Mouse (Mus musculus): ENCODE data around the gene Gpr146. TPM values are rescaled to one million over a fixed set of nuclear protein-coding genes. Genes with fewer than 3 reads are reported as not detected.
"Not testable (repeated sequence)": the region's sequence is repeated elsewhere in the genome, so short reads cannot be mapped to it uniquely, and the experiment has no call there.

Gene Gpr146
- polyA plus RNA-seq, 1 experiment from 2014 or later: 2.6 TPM

- Histone ChIP-seq H3K4me2 (replicated peaks) (no peak overlapping the region), H3K27ac (replicated peaks) (no peak overlapping the region), H3K9ac (replicated peaks) (no peak overlapping the region), H3K27me3 (no peaks in the 10 kb centered on the region), H3K9me3 (no peaks in the 10 kb centered on the region), H3K4me1 (peaks cover 14% of the 10 kb centered on the region; the same call in 1 of the 2 replicates), H3K36me3 (no peaks in the 10 kb centered on the region), H3K4me3 (no peak overlapping the region)
- no peak for ATAC-seq (ENCODE audit: low FRiP score, low read depth)
- 87% methylated on average over 10 of the region's 10 CpGs for WGBS
Measured at GRCm38 (mm10) chr5:139387329-139388194, 10.1 kb downstream of the Gpr146 start.

DNA sequence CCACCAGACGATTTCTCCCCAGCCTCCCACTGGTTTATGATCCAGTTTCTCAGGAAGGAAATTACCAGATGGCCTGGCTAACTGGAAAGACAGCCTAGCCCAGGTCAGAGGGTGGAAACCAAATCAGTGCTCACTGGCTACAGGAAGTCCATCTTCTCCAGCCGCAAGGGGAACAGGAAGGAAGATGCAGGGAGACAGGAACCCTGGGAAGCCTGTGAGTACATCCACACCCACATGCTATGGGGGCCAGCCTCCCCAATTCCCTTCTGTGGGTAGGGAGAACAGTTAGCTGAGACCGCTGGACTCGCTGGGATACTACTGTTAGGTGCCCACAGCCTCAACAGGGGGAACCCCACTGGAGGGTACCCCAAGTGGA lies 10.7 kb downstream of the Gpr146 start:
- no peaks in the 10 kb centered on the region for H3K9me3 ChIP-seq
- peaks cover 13% of the 10 kb centered on the region; the same call in 1 of the 2 replicates for H3K4me1 ChIP-seq
- no peak for ATAC-seq (ENCODE audit: low FRiP score, low read depth)
- WGBS: 86% methylated on average over 4 of the region's 4 CpGs
- H3K4me3 ChIP-seq: no peak overlapping the region
- H3K27me3 ChIP-seq: no peaks in the 10 kb centered on the region
- H3K36me3 ChIP-seq: no peaks in the 10 kb centered on the region
- H3K27ac ChIP-seq (replicated peaks): 0 out of 2 replicates have a peak overlapping the region, but pooled peaks have one; percentile 4
- H3K4me2 ChIP-seq (replicated peaks): no peak overlapping the region
- no peak overlapping the region for H3K9ac ChIP-seq (replicated peaks)

DNA sequence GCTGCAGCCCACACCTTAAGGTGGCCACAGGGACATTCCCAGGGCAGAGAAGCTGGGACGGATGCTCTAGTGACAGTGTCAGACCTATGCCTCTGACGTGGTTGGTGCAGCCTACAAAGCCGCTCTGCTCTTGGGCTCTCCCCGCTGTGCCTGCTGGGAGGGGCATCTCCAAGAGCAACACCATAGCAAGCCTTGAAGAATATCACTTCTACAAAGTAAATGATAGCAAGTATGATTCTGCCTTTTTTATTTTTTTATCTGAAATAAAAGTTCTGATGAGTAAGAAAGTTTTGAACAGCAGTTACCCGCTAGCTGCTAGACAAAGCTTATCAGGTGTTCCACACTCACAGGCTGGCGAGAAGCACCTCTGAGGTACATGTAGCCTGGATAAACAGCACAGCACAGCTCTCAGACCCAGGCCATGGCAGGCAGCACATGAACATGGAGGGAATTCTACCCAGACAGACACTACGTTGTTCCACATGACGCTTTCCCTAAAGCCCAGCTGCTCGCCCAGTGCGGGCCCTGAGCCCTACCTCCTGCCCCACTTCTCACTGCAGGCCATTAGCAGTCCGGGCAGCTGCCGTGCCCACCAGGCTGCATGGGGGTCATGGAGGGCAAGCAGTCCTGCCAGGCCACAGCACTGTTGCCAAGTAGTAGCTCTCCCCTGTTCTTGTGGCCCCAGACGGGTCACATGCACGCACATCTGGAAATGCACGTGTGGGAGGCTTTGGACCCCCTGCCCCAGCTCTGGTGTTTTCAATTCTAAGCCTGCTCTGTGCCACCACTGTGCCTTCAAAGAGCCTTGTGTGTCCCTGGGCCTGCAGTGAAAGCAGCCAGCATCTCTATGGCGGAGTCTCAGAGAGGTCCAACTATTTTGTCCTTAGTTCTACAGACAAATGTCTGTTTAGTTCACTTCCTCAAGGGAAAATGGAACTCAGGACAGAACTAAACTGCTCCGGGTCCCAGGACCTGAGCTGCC lies 11.5 kb downstream of the Gpr146 start:
- Histone ChIP-seq H3K9me3 (no peaks in the 10 kb centered on the region), H3K4me2 (replicated peaks) (no peak overlapping the region), H3K27ac (replicated peaks) (0 out of 2 replicates have a peak overlapping the region, but pooled peaks have one; percentile 4), H3K4me1 (peaks cover 11% of the 10 kb centered on the region; the same call in 1 of the 2 replicates), H3K36me3 (no peaks in the 10 kb centered on the region), H3K27me3 (no peaks in the 10 kb centered on the region), H3K9ac (replicated peaks) (no peak overlapping the region), H3K4me3 (no peak overlapping the region)
- no peak for ATAC-seq (ENCODE audit: low FRiP score, low read depth)
- WGBS: 79% methylated on average over 17 of the region's 17 CpGs

DNA sequence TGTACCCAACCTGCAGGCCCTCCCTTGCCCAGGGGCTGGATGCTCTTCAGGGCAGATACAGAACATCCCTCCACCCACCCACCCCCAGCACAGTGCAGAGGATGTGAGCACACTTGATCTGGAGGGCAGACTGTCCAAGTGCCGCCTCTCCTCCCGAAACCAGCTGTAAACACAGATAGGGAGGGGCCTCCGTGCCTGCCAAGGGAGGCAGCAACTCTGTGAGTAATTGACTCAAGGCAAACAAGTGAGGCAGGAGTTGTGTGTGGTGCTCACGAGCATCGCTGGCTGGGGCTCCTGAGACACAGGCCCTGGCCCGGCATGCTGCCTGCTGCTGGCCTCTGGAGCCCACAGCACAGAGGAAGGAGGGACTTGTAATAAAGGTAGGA lies 12.2 kb downstream of the Gpr146 start:
- Histone ChIP-seq H3K36me3 (no peaks in the 10 kb centered on the region), H3K4me2 (replicated peaks) (no peak overlapping the region), H3K4me3 (no peak overlapping the region), H3K27me3 (no peaks in the 10 kb centered on the region), H3K9ac (replicated peaks) (no peak overlapping the region), H3K4me1 (peaks cover 8% of the 10 kb centered on the region; the same call in 1 of the 2 replicates), H3K27ac (replicated peaks) (no peak overlapping the region), H3K9me3 (no peaks in the 10 kb centered on the region)
- no peak for ATAC-seq (ENCODE audit: low FRiP score, low read depth)
- WGBS: 67% methylated on average over 6 of the region's 6 CpGs

DNA sequence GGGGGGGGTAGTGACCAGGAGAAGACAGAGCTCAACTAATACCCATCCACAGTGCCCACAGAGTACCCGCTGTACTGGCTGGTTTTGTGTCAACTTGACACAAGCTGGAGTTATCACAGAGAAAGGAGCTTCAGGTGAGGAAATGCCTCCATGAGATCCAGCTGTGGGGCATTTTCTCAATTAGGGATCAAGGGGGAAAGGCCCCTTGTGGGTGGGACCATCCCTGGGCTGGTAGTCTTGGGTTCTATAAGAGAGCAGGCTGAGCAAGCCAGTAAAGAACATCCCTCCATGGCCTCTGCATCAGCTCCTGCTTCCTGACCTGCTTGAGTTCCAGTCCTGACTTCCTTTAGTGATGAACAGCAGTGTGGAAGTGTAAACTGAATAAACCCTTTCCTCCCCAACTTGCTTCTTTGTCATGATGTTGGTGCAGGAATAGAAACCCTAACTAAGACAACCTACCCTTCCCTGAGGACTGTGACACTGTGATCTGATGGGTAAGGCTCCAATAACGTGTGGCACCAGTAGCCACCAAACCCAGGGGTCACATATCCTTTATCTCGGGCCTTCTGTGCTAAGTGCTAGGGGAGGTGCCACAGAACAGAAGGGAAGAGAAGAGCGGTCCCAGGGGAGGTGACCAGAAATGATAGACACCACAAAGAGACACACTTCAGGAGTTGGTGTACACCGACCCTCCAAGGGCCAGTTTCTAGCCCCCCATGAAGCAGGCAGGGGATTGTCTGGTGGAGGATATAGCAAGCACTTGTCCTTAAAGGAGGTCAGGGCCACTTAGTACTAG lies 13.0 kb downstream of the Gpr146 start:
- not testable (repeated sequence) for H3K27ac ChIP-seq (replicated peaks); H3K4me2 ChIP-seq (replicated peaks); H3K4me1 ChIP-seq; ATAC-seq (ENCODE audit: low FRiP score, low read depth); H3K9ac ChIP-seq (replicated peaks); H3K27me3 ChIP-seq; H3K4me3 ChIP-seq; H3K36me3 ChIP-seq; H3K9me3 ChIP-seq
- WGBS: 76% methylated on average over 5 of the region's 5 CpGs

- no peaks in the 10 kb centered on the region for H3K27me3 ChIP-seq
- H3K27ac ChIP-seq (replicated peaks): no peak overlapping the region
- ATAC-seq (ENCODE audit: low FRiP score, low read depth): no peak
- no peaks in the 10 kb centered on the region for H3K36me3 ChIP-seq
- no peaks in the 10 kb centered on the region for H3K9me3 ChIP-seq
- H3K4me1 ChIP-seq: peaks cover 5% of the 10 kb centered on the region; the same call in 1 of the 2 replicates
- H3K4me2 ChIP-seq (replicated peaks): no peak overlapping the region
- WGBS: 87% methylated on average over 11 of the region's 11 CpGs
- no peak overlapping the region for H3K4me3 ChIP-seq
- H3K9ac ChIP-seq (replicated peaks): no peak overlapping the region
Measured at GRCm38 (mm10) chr5:139391309-139391990, 14.0 kb downstream of the Gpr146 start.

GRCm38 (mm10) chr5:139392219-139393196 lies 15.0 kb downstream of the Gpr146 start:
- no peaks in the 10 kb centered on the region for H3K9me3 ChIP-seq
- H3K4me1 ChIP-seq: peaks cover 5% of the 10 kb centered on the region; the same call in 1 of the 2 replicates
- H3K4me3 ChIP-seq: no peak overlapping the region
- no peaks in the 10 kb centered on the region for H3K27me3 ChIP-seq
- no peak overlapping the region for H3K27ac ChIP-seq (replicated peaks)
- WGBS: 95% methylated on average over 37 of the region's 37 CpGs
- H3K9ac ChIP-seq (replicated peaks): no peak overlapping the region
- ATAC-seq (ENCODE audit: low FRiP score, low read depth): no peak
- no peaks in the 10 kb centered on the region for H3K36me3 ChIP-seq
- no peak overlapping the region for H3K4me2 ChIP-seq (replicated peaks)

DNA sequence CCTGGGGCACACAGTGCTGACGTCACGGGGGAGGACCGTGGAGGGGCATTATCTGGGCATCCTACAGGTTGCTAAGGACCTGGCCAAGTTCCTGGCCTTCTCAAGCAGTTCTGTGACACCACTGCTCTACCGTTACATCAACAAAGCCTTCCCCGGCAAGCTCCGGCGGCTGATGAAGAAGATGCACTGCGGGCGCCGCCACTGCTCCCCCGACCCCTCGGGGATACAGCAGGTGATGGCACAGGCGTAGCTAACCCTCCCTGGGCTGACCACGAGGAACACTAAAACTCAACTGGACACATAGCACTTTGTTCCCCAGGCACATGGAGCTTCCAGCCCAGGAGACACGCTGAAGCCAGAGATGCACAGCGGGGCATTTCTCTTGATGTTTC lies 15.7 kb downstream of the Gpr146 start:
- Histone ChIP-seq H3K4me1 (peaks cover 7% of the 10 kb centered on the region; the same call in 1 of the 2 replicates), H3K4me3 (no peak overlapping the region), H3K9me3 (no peaks in the 10 kb centered on the region), H3K27ac (replicated peaks) (no peak overlapping the region), H3K9ac (replicated peaks) (no peak overlapping the region), H3K4me2 (replicated peaks) (no peak overlapping the region), H3K27me3 (no peaks in the 10 kb centered on the region), H3K36me3 (no peaks in the 10 kb centered on the region)
- no peak for ATAC-seq (ENCODE audit: low FRiP score, low read depth)
- 91% methylated on average over 16 of the region's 16 CpGs for WGBS

GRCm38 (mm10) chr5:139394399-139394798 lies 16.9 kb downstream of the Gpr146 start:
- ATAC-seq (ENCODE audit: low FRiP score, low read depth): no peak
- Histone ChIP-seq H3K27me3 (no peaks in the 10 kb centered on the region), H3K9ac (replicated peaks) (no peak overlapping the region), H3K9me3 (no peaks in the 10 kb centered on the region), H3K4me2 (replicated peaks) (no peak overlapping the region), H3K4me1 (peaks cover 8% of the 10 kb centered on the region; the same call in 1 of the 2 replicates), H3K27ac (replicated peaks) (no peak overlapping the region), H3K4me3 (no peak overlapping the region), H3K36me3 (no peaks in the 10 kb centered on the region)
- WGBS: 57% methylated on average over 7 of the region's 7 CpGs

DNA sequence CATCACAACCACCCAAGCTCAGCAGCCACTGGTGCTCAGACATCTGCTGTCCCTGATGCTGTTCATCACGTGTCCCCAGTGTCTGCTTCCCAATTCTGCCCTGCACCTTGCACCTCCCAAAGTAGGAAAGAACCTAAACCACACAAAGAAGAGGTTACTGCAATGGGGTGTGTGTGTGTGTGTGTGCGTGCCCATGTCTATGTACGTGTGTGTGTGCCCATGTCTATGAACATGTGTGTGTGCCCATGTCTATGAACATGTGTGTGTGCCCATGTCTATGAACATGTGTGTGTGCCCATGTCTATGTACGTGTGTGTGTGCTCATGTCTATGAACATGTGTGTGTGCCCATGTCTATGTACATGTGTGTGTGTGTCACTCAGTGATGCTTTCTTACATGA lies 18.0 kb downstream of the Gpr146 start:
- Histone ChIP-seq H3K9me3 (no peaks in the 10 kb centered on the region), H3K4me2 (replicated peaks) (no peak overlapping the region), H3K4me1 (peaks cover 3% of the 10 kb centered on the region; the same call in 1 of the 2 replicates), H3K9ac (replicated peaks) (no peak overlapping the region), H3K36me3 (no peaks in the 10 kb centered on the region), H3K27me3 (no peaks in the 10 kb centered on the region), H3K27ac (replicated peaks) (no peak overlapping the region), H3K4me3 (no peak overlapping the region)
- no peak for ATAC-seq (ENCODE audit: low FRiP score, low read depth)
- WGBS: 94% methylated on average over 4 of the region's 4 CpGs
